Comparison of ENCODE assay signal across 10 mouse cellular contexts in genomic region chr17:6811931-6812850, GRCm38 (mm10). TPM values are rescaled to one million over a fixed set of nuclear protein-coding genes. Genes with fewer than 3 reads are reported as not detected.
DNase-seq lines count a peak whose midpoint lies in the region; ATAC-seq lines count a peak whose summit lies in the region.
"Had no signal": no experiment of that assay in that cellular context is flagged by ENCODE, and none has a peak within 500 bp of the region (broad histone marks: within the 10 kb centered on the region; RNA-seq: fewer than 3 reads in every experiment).

No protein-coding gene starts in this region.

- no peak overlapping the region for H3K9ac ChIP-seq in kidney, embryonic 15.5 days
- no peak overlapping the region for H3K9ac ChIP-seq in neural tube, embryonic 14.5 days (replicated peaks; ENCODE audit: low read depth, low read length)
- H3K9ac ChIP-seq: forebrain, embryonic 15.5 days; midbrain, embryonic 12.5 days had no signal

- no peaks in the 10 kb centered on the region for H3K27me3 ChIP-seq in kidney, embryonic 15.5 days
- H3K27me3 ChIP-seq in neural tube, embryonic 14.5 days (ENCODE audit: control insufficient read depth, insufficient read depth, low read length): no peaks in the 10 kb centered on the region
- H3K27me3 ChIP-seq: forebrain, embryonic 15.5 days had no signal

- peaks cover 60% of the 10 kb centered on the region for H3K4me1 ChIP-seq in kidney, embryonic 15.5 days
- no peaks in the 10 kb centered on the region for H3K4me1 ChIP-seq in neural tube, embryonic 14.5 days (ENCODE audit: control insufficient read depth, insufficient read depth, low read length)

- peak overlapping the region; percentile 12; the same call in 1 of the 2 replicates for H3K4me2 ChIP-seq in kidney, embryonic 15.5 days
- H3K4me2 ChIP-seq in neural tube, embryonic 14.5 days (ENCODE audit: low read depth, low read length): no peak overlapping the region
- H3K4me2 ChIP-seq: forebrain, embryonic 15.5 days; midbrain, embryonic 12.5 days had no signal

- H3K9me3 ChIP-seq in kidney, embryonic 15.5 days (replicated peaks): no peaks in the 10 kb centered on the region
- H3K9me3 ChIP-seq in neural tube, embryonic 14.5 days (ENCODE audit: control insufficient read depth, low read length): no peaks in the 10 kb centered on the region
- H3K9me3 ChIP-seq: forebrain, embryonic 15.5 days; midbrain, embryonic 12.5 days had no signal

- H3K36me3 ChIP-seq in kidney, embryonic 15.5 days: no peaks in the 10 kb centered on the region
- no peaks in the 10 kb centered on the region for H3K36me3 ChIP-seq in neural tube, embryonic 14.5 days (ENCODE audit: control insufficient read depth, insufficient read depth, low read length)
- H3K36me3 ChIP-seq: forebrain, embryonic 15.5 days; midbrain, embryonic 12.5 days had no signal

- no peak overlapping the region for H3K4me3 ChIP-seq in kidney, embryonic 15.5 days (replicated peaks)
- H3K4me3 ChIP-seq in neural tube, embryonic 14.5 days (ENCODE audit: low read depth, low read length): no peak overlapping the region
- H3K4me3 ChIP-seq: forebrain, embryonic 15.5 days; midbrain, embryonic 12.5 days had no signal

- peak; percentile 52 for ATAC-seq in kidney, embryonic 15.5 days (replicated peaks; ENCODE audit: low FRiP score)
- ATAC-seq in neural tube, embryonic 14.5 days (ENCODE audit: low read depth): peak; percentile 81
- no peak for ATAC-seq in megakaryocyte, adult 5-6 weeks (ENCODE audit: poor library complexity, severe bottlenecking)
- ATAC-seq: forebrain, embryonic 15.5 days had no signal

- peak; percentile 25 to 42 for DNase-seq in lung, adult 18-20 months
- DNase-seq in lung, postnatal 14 days: no peak
- DNase-seq in embryo, embryonic 10.5 days (ENCODE audit: low spot score): peak; percentile 43
- DNase-seq in adrenal gland, adult 18-20 months (ENCODE audit: low spot score in 2 of 2): no peak
- DNase-seq: cerebellum, adult 11 months had no signal

- 37% methylated on average over 7 of the region's 7 CpGs for WGBS in kidney, embryonic 15.5 days
- WGBS in neural tube, embryonic 14.5 days: 37% methylated on average over 7 of the region's 7 CpGs

- H3K27ac ChIP-seq in kidney, embryonic 15.5 days: peak overlapping the region; percentile 92
- no peak overlapping the region for H3K27ac ChIP-seq in neural tube, embryonic 14.5 days (ENCODE audit: low read depth, low read length)
- H3K27ac ChIP-seq: forebrain, embryonic 15.5 days; midbrain, embryonic 12.5 days had no signal

RNA-seq across cellular contexts. Expression of gene Ezr, which starts 29.6 kb away (rescaled TPM):
- polyA plus RNA-seq in kidney, embryonic 15.5 days (2015; fragmentation: Nextera tagmentation; extraction: Ambion mirVana): 182 and 184 TPM in 2 replicates
- 50.5 and 62.8 TPM in 2 replicates for polyA plus RNA-seq in neural tube, embryonic 14.5 days (2014; fragmentation: Nextera tagmentation; extraction: Ambion mirVana)
- total RNA-seq in megakaryocyte, adult 5-6 weeks (2015): 45.8 and 49.8 TPM in 2 replicates
- 130 and 175 TPM in 2 replicates for total RNA-seq in megakaryocyte, adult 5-6 weeks (2017)
- total RNA-seq in adrenal gland, adult 18-20 months (2021): 10 to 100 TPM; 25.9 to 45.7 TPM

Comparison
In these comparisons a context has a peak if more than half of its experiments do, and no peak if none do; other contexts are left out.
1. DNase-seq: peak in lung, adult 18-20 months (2 of 2) and embryo, embryonic 10.5 days (single experiment); none in lung, postnatal 14 days (single experiment) and adrenal gland, adult 18-20 months (0 of 2).